Mouse (Mus musculus) neural tube, embryonic 12.5 days (tissue): ENCODE measurements around the gene Fhad1. TPM values are rescaled to one million over a fixed set of nuclear protein-coding genes. Genes with fewer than 3 reads are reported as not detected.

ENCODE experiments used
- ATAC-seq: fragments of 200-750 bp; cut with Nextera tagmentation; 2 replicates; pipeline ENCODE4 v1.8.0; 2017; ENCODE audit warnings: low read depth, mild to moderate bottlenecking, moderate TSS enrichment, moderate library complexity; ENCODE audit not compliant: low FRiP score
- H3K27ac ChIP-seq: fragments of 300-500 bp; sonication (generic); 2 replicates; pipeline ENCODE4 v1.5.1; 2016
- H3K27me3 ChIP-seq: fragments of 300-500 bp; sonication (generic); replicated peaks from 2 replicates; pipeline ENCODE4 v1.6.1; 2016; ENCODE audit warnings: mild to moderate bottlenecking
- H3K36me3 ChIP-seq: fragments of 300-500 bp; sonication (generic); 2 replicates; pipeline ENCODE4 v1.6.1; 2016; ENCODE audit warnings: mild to moderate bottlenecking
- H3K4me1 ChIP-seq: fragments of 300-500 bp; sonication (generic); 2 replicates; pipeline ENCODE4 v1.6.1; 2016
- H3K4me2 ChIP-seq: fragments of 300-500 bp; sonication (generic); replicated peaks from 2 replicates; pipeline ENCODE4 v1.6.1; 2016; ENCODE audit warnings: mild to moderate bottlenecking
- H3K4me3 ChIP-seq: fragments of 300-500 bp; sonication (generic); 2 replicates; pipeline ENCODE4 v1.5.1; 2016
- H3K9ac ChIP-seq: fragments of 300-500 bp; sonication (generic); 2 replicates; pipeline ENCODE4 v1.6.1; 2016; ENCODE audit warnings: mild to moderate bottlenecking
- H3K9me3 ChIP-seq: fragments of 300-500 bp; sonication (generic); 2 replicates; pipeline ENCODE4 v1.6.1; 2016; ENCODE audit warnings: mild to moderate bottlenecking
- WGBS: fragments of 180-500 bp; shearing (Covaris S2); methylation state at CpG from one replicate; pipeline ENCODE4 v1.1.7; 2016; 5-methylcytosine and 5-hydroxymethylcytosine counted together
- polyA plus RNA-seq: library from polyadenylated mRNA; unstranded; fragments of >200 nt; fragmentation: Nextera tagmentation; extraction: Ambion mirVana; gene quantifications from 2 replicates; pipeline ENCODE4 v1.2.1, GENCODE M21; 2016

The Fhad1 gene
- polyA plus RNA-seq, 1 experiment from 2014 or later: 4.1 TPM

- no peak overlapping the region for H3K4me2 ChIP-seq
- H3K9me3 ChIP-seq: no peaks in the 10 kb centered on the region; the same call in 1 of the 2 replicates
- no peaks in the 10 kb centered on the region for H3K36me3 ChIP-seq
- no peak for ATAC-seq
- H3K4me1 ChIP-seq: no peaks in the 10 kb centered on the region
- no peak overlapping the region for H3K27ac ChIP-seq
- H3K9ac ChIP-seq: no peak overlapping the region
- H3K27me3 ChIP-seq: no peaks in the 10 kb centered on the region
- 86% methylated on average over 3 of the region's 3 CpGs for WGBS
- no peak overlapping the region for H3K4me3 ChIP-seq
Measured at GRCm38 (mm10) chr4:141948822-141949221, 66.1 kb downstream of the Fhad1 start.

- Histone ChIP-seq H3K4me3 (no peak overlapping the region), H3K27ac (no peak overlapping the region), H3K9me3 (no peaks in the 10 kb centered on the region), H3K27me3 (no peaks in the 10 kb centered on the region), H3K36me3 (no peaks in the 10 kb centered on the region), H3K4me2 (no peak overlapping the region), H3K4me1 (0 out of 2 replicates have a peak, but pooled peaks cover 3% of the 10 kb centered on the region), H3K9ac (no peak overlapping the region)
- WGBS: 48% methylated on average over 11 of the region's 11 CpGs
- ATAC-seq: no peak
Measured at GRCm38 (mm10) chr4:141942403-141942802, 72.5 kb downstream of the Fhad1 start.

- ATAC-seq: no peak
- H3K9me3 ChIP-seq: no peaks in the 10 kb centered on the region
- 87% methylated on average over 8 of the region's 8 CpGs for WGBS
- H3K27ac ChIP-seq: no peak overlapping the region
- H3K4me2 ChIP-seq: no peak overlapping the region
- H3K27me3 ChIP-seq: no peaks in the 10 kb centered on the region
- H3K9ac ChIP-seq: no peak overlapping the region
- H3K36me3 ChIP-seq: no peaks in the 10 kb centered on the region
- 0 out of 2 replicates have a peak, but pooled peaks cover 3% of the 10 kb centered on the region for H3K4me1 ChIP-seq
- no peak overlapping the region for H3K4me3 ChIP-seq
Measured at GRCm38 (mm10) chr4:141941289-141941688, 73.6 kb downstream of the Fhad1 start.

- ATAC-seq: no peak
- WGBS: 75% methylated on average over 4 of the region's 4 CpGs
- Histone ChIP-seq H3K9ac (no peak overlapping the region), H3K4me2 (no peak overlapping the region), H3K36me3 (no peaks in the 10 kb centered on the region), H3K4me3 (no peak overlapping the region), H3K27ac (no peak overlapping the region), H3K9me3 (no peaks in the 10 kb centered on the region), H3K4me1 (0 out of 2 replicates have a peak, but pooled peaks cover 3% of the 10 kb centered on the region), H3K27me3 (no peaks in the 10 kb centered on the region)
Measured at GRCm38 (mm10) chr4:141938535-141938934, 76.3 kb downstream of the Fhad1 start.

- no peaks in the 10 kb centered on the region for H3K36me3 ChIP-seq
- 67% methylated on average over 14 of the region's 14 CpGs for WGBS
Measured at GRCm38 (mm10) chr4:141932785-141933574, 81.9 kb downstream of the Fhad1 start.

GRCm38 (mm10) chr4:141931526-141931925, 83.4 kb downstream of the Fhad1 start:
- H3K4me3 ChIP-seq: no peak overlapping the region
- no peaks in the 10 kb centered on the region for H3K27me3 ChIP-seq
- WGBS: 80% methylated on average over 5 of the region's 5 CpGs
- peaks cover 6% of the 10 kb centered on the region for H3K4me1 ChIP-seq
- no peaks in the 10 kb centered on the region for H3K36me3 ChIP-seq
- no peak overlapping the region for H3K9ac ChIP-seq
- H3K9me3 ChIP-seq: no peaks in the 10 kb centered on the region
- no peak overlapping the region for H3K27ac ChIP-seq
- no peak overlapping the region for H3K4me2 ChIP-seq
- no peak for ATAC-seq

More at GRCm38 (mm10) chr4:141932785-141933574, 81.9 kb downstream of the Fhad1 start:
- H3K4me1 ChIP-seq: peaks cover 6% of the 10 kb centered on the region
- H3K27me3 ChIP-seq: no peaks in the 10 kb centered on the region
- H3K9me3 ChIP-seq: no peaks in the 10 kb centered on the region
- no peak overlapping the region for H3K4me2 ChIP-seq
- no peak overlapping the region for H3K4me3 ChIP-seq
- no peak for ATAC-seq
- no peak overlapping the region for H3K9ac ChIP-seq
- no peak overlapping the region for H3K27ac ChIP-seq

- 87% methylated on average over 11 of the region's 11 CpGs for WGBS
Measured at GRCm38 (mm10) chr4:141930001-141930400, 84.9 kb downstream of the Fhad1 start.

GRCm38 (mm10) chr4:141928881-141929281, 86.0 kb downstream of the Fhad1 start:
- Histone ChIP-seq H3K27me3 (no peaks in the 10 kb centered on the region), H3K4me3 (no peak overlapping the region), H3K4me2 (no peak overlapping the region), H3K4me1 (peaks cover 6% of the 10 kb centered on the region), H3K9ac (no peak overlapping the region), H3K9me3 (no peaks in the 10 kb centered on the region), H3K27ac (no peak overlapping the region), H3K36me3 (no peaks in the 10 kb centered on the region)
- WGBS: 63% methylated on average over 7 of the region's 7 CpGs
- no peak for ATAC-seq

More at GRCm38 (mm10) chr4:141930001-141930400, 84.9 kb downstream of the Fhad1 start:
- no peaks in the 10 kb centered on the region for H3K36me3 ChIP-seq
- peaks cover 6% of the 10 kb centered on the region for H3K4me1 ChIP-seq
- no peaks in the 10 kb centered on the region for H3K27me3 ChIP-seq
- ATAC-seq: no peak
- no peaks in the 10 kb centered on the region for H3K9me3 ChIP-seq
- H3K9ac ChIP-seq: no peak overlapping the region
- no peak overlapping the region for H3K27ac ChIP-seq
- H3K4me3 ChIP-seq: no peak overlapping the region
- H3K4me2 ChIP-seq: no peak overlapping the region

- no peak overlapping the region for H3K9ac ChIP-seq
- H3K27me3 ChIP-seq: no peaks in the 10 kb centered on the region
- no peaks in the 10 kb centered on the region for H3K9me3 ChIP-seq
- no peak overlapping the region for H3K4me2 ChIP-seq
- H3K27ac ChIP-seq: no peak overlapping the region
- H3K36me3 ChIP-seq: no peaks in the 10 kb centered on the region
- no peak for ATAC-seq
- WGBS: 63% methylated on average over 5 of the region's 5 CpGs
- H3K4me1 ChIP-seq: peaks cover 6% of the 10 kb centered on the region
- no peak overlapping the region for H3K4me3 ChIP-seq
Measured at GRCm38 (mm10) chr4:141925781-141926345, 89.0 kb downstream of the Fhad1 start.

- Histone ChIP-seq H3K4me3 (no peak overlapping the region), H3K9ac (no peak overlapping the region), H3K4me2 (no peak overlapping the region), H3K27ac (no peak overlapping the region), H3K27me3 (no peaks in the 10 kb centered on the region), H3K36me3 (no peaks in the 10 kb centered on the region), H3K9me3 (no peaks in the 10 kb centered on the region), H3K4me1 (no peaks in the 10 kb centered on the region)
- 90% methylated on average over 11 of the region's 11 CpGs for WGBS
- ATAC-seq: no peak
Measured at GRCm38 (mm10) chr4:141923961-141924360, 90.9 kb downstream of the Fhad1 start.

GRCm38 (mm10) chr4:141920391-141920790, 94.5 kb downstream of the Fhad1 start:
- no peak for ATAC-seq
- H3K9me3 ChIP-seq: no peaks in the 10 kb centered on the region
- no peaks in the 10 kb centered on the region for H3K36me3 ChIP-seq
- H3K4me2 ChIP-seq: no peak overlapping the region
- WGBS: 85% methylated on average over 10 of the region's 10 CpGs
- H3K4me1 ChIP-seq: peaks cover 4% of the 10 kb centered on the region; the same call in 1 of the 2 replicates
- H3K27ac ChIP-seq: no peak overlapping the region
- H3K27me3 ChIP-seq: no peaks in the 10 kb centered on the region
- H3K9ac ChIP-seq: no peak overlapping the region
- H3K4me3 ChIP-seq: no peak overlapping the region

- Histone ChIP-seq H3K4me2 (no peak overlapping the region), H3K9ac (no peak overlapping the region), H3K27ac (no peak overlapping the region), H3K36me3 (no peaks in the 10 kb centered on the region), H3K4me3 (no peak overlapping the region), H3K27me3 (no peaks in the 10 kb centered on the region), H3K4me1 (peaks cover 4% of the 10 kb centered on the region; the same call in 1 of the 2 replicates), H3K9me3 (no peaks in the 10 kb centered on the region)
- WGBS: 63% methylated on average over 7 of the region's 7 CpGs
- no peak for ATAC-seq
Measured at GRCm38 (mm10) chr4:141917735-141918419, 97.0 kb downstream of the Fhad1 start.
